Mouse (Mus musculus) intestine, postnatal 0 days (tissue): ENCODE measurements at regions not wholly inside any gene's neighbourhood (a gene's known extent, or its start where the extent isn't known, plus 50 kb on each side); places are given as distances from the start of the nearest gene placed in this dataset.

ENCODE experiments used
- ATAC-seq: fragments of 200-750 bp; cut with Nextera tagmentation; 2 replicates; pipeline ENCODE4 v1.8.0; 2017; ENCODE audit warnings: mild to moderate bottlenecking, moderate TSS enrichment, moderate library complexity
- H3K27ac ChIP-seq: fragments of 300-500 bp; sonication (generic); 2 replicates; pipeline ENCODE4 v1.5.1; 2014; ENCODE audit warnings: mild to moderate bottlenecking, low read depth, low read length, moderate library complexity
- H3K27me3 ChIP-seq: fragments of 300-500 bp; sonication (generic); replicated peaks from 2 replicates; pipeline ENCODE4 v1.6.1; 2014; ENCODE audit warnings: low read length, mixed read lengths; ENCODE audit not compliant: control insufficient read depth, insufficient read depth
- H3K36me3 ChIP-seq: fragments of 300-500 bp; sonication (generic); 2 replicates; pipeline ENCODE4 v1.6.1; 2014; ENCODE audit warnings: mild to moderate bottlenecking, moderate library complexity; ENCODE audit not compliant: control insufficient read depth, insufficient read depth
- H3K4me1 ChIP-seq: fragments of 300-500 bp; sonication (generic); replicated peaks from 2 replicates; pipeline ENCODE4 v1.6.1; 2014; ENCODE audit warnings: antibody characterized with exemption, low read length, mixed read lengths; ENCODE audit not compliant: control insufficient read depth, insufficient read depth
- H3K4me2 ChIP-seq: fragments of 300-500 bp; sonication (generic); replicated peaks from 2 replicates; pipeline ENCODE4 v1.6.1; 2014; ENCODE audit warnings: low read depth, mild to moderate bottlenecking, moderate library complexity
- H3K4me3 ChIP-seq: fragments of 300-500 bp; sonication (generic); 2 replicates; pipeline ENCODE4 v1.5.1; 2014; ENCODE audit warnings: low read depth, low read length
- H3K9ac ChIP-seq: fragments of 300-500 bp; sonication (generic); 2 replicates; pipeline ENCODE4 v1.6.1; 2014; ENCODE audit warnings: mild to moderate bottlenecking, low read depth, low read length
- H3K9me3 ChIP-seq: fragments of 300-500 bp; sonication (generic); 2 replicates; pipeline ENCODE4 v1.6.1; 2016; ENCODE audit warnings: mixed run types; ENCODE audit not compliant: control insufficient read depth
- CTCF ChIP-seq: sonication (generic); IDR thresholded peaks from 2 replicates; pipeline ENCODE4 v1.5.1; 2016; ENCODE audit warnings: low read depth, mild to moderate bottlenecking, control low read depth, antibody characterized with exemption, moderate library complexity
- WGBS: fragments of 180-500 bp; shearing (Covaris S2); extraction: QIAGEN DNeasy Blood & Tissue Kit; methylation state at CpG from one replicate; pipeline ENCODE4 v1.1.7; 2014; 5-methylcytosine and 5-hydroxymethylcytosine counted together

GRCm38 (mm10) chr11:44173196-44173595 lies 226.7 kb upstream of the Il12b start:
- no peak for ATAC-seq
- Histone ChIP-seq H3K4me2 (no peak overlapping the region), H3K36me3 (no peaks in the 10 kb centered on the region), H3K27ac (no peak overlapping the region), H3K9ac (no peak overlapping the region), H3K4me1 (no peaks in the 10 kb centered on the region), H3K27me3 (no peaks in the 10 kb centered on the region), H3K9me3 (no peaks in the 10 kb centered on the region), H3K4me3 (no peak overlapping the region)
- TF ChIP-seq CTCF: no peak
- WGBS: 88% methylated on average over 1 of the region's 1 CpGs

GRCm38 (mm10) chr11:44174548-44174947 lies 225.3 kb upstream of the Il12b start:
- Histone ChIP-seq H3K27me3 (no peaks in the 10 kb centered on the region), H3K9ac (no peak overlapping the region), H3K36me3 (no peaks in the 10 kb centered on the region), H3K4me1 (no peaks in the 10 kb centered on the region), H3K9me3 (no peaks in the 10 kb centered on the region), H3K4me2 (no peak overlapping the region), H3K4me3 (no peak overlapping the region), H3K27ac (no peak overlapping the region)
- WGBS: 63% methylated on average over 2 of the region's 2 CpGs
- ATAC-seq: no peak
- TF ChIP-seq CTCF: no peak

GRCm38 (mm10) chr11:44179711-44180110 lies 220.2 kb upstream of the Il12b start:
- no peak for ATAC-seq
- Histone ChIP-seq H3K4me2 (no peak overlapping the region), H3K4me1 (no peaks in the 10 kb centered on the region), H3K36me3 (no peaks in the 10 kb centered on the region), H3K27me3 (no peaks in the 10 kb centered on the region), H3K9me3 (no peaks in the 10 kb centered on the region), H3K4me3 (no peak overlapping the region), H3K9ac (no peak overlapping the region), H3K27ac (no peak overlapping the region)
- TF ChIP-seq CTCF: no peak
- 83% methylated on average over 3 of the region's 3 CpGs for WGBS

- ATAC-seq: no peak
- Histone ChIP-seq H3K36me3 (no peaks in the 10 kb centered on the region), H3K4me2 (no peak overlapping the region), H3K4me3 (no peak overlapping the region), H3K9ac (no peak overlapping the region), H3K9me3 (no peaks in the 10 kb centered on the region), H3K27me3 (no peaks in the 10 kb centered on the region), H3K27ac (no peak overlapping the region), H3K4me1 (no peaks in the 10 kb centered on the region)
- 80% methylated on average over 3 of the region's 3 CpGs for WGBS
- no peak for TF ChIP-seq CTCF
These were observed 216.0 kb upstream of the Il12b start for GRCm38 (mm10) chr11:44183823-44184222.

GRCm38 (mm10) chr11:44185218-44185890 lies 214.5 kb upstream of the Il12b start:
- Histone ChIP-seq H3K27me3 (no peaks in the 10 kb centered on the region), H3K4me3 (no peak overlapping the region), H3K4me1 (no peaks in the 10 kb centered on the region), H3K4me2 (no peak overlapping the region), H3K27ac (no peak overlapping the region), H3K36me3 (no peaks in the 10 kb centered on the region), H3K9me3 (no peaks in the 10 kb centered on the region), H3K9ac (no peak overlapping the region)
- no peak for ATAC-seq
- no peak for TF ChIP-seq CTCF
- 70% methylated on average over 9 of the region's 9 CpGs for WGBS

GRCm38 (mm10) chr11:44188202-44188601 lies 211.7 kb upstream of the Il12b start:
- H3K4me3 ChIP-seq: no peak overlapping the region
- no peaks in the 10 kb centered on the region for H3K4me1 ChIP-seq
- TF ChIP-seq CTCF: no peak
- ATAC-seq: no peak
- no peak overlapping the region for H3K27ac ChIP-seq
- no peaks in the 10 kb centered on the region for H3K27me3 ChIP-seq
- H3K36me3 ChIP-seq: no peaks in the 10 kb centered on the region
- no peaks in the 10 kb centered on the region for H3K9me3 ChIP-seq
- H3K4me2 ChIP-seq: no peak overlapping the region
- H3K9ac ChIP-seq: no peak overlapping the region
- WGBS: 73% methylated on average over 2 of the region's 2 CpGs

GRCm38 (mm10) chr11:44193806-44194205 lies 206.1 kb upstream of the Il12b start:
- Histone ChIP-seq H3K27me3 (no peaks in the 10 kb centered on the region), H3K36me3 (no peaks in the 10 kb centered on the region), H3K4me3 (no peak overlapping the region), H3K4me1 (no peaks in the 10 kb centered on the region), H3K27ac (no peak overlapping the region), H3K4me2 (no peak overlapping the region), H3K9me3 (no peaks in the 10 kb centered on the region), H3K9ac (no peak overlapping the region)
- no peak for TF ChIP-seq CTCF
- ATAC-seq: no peak
- 86% methylated on average over 9 of the region's 9 CpGs for WGBS
